Mouse (Mus musculus) CD4-positive, CD25-positive, alpha-beta regulatory T cell, adult 9 weeks (primary cell): Measurements from ENCODE around the gene Vmn1r209. TPM values are rescaled to one million over a fixed set of nuclear protein-coding genes. Genes with fewer than 3 reads are reported as not detected.

Experiments used
- polyA plus RNA-seq: library from polyadenylated mRNA; unstranded; fragments of 100-300 nt; shearing (Covaris generic); gene quantifications from one replicate; pipeline ENCODE4 v1.2.1, GENCODE M21; 2017

Vmn1r209 gene
- not detected for polyA plus RNA-seq

DNA sequence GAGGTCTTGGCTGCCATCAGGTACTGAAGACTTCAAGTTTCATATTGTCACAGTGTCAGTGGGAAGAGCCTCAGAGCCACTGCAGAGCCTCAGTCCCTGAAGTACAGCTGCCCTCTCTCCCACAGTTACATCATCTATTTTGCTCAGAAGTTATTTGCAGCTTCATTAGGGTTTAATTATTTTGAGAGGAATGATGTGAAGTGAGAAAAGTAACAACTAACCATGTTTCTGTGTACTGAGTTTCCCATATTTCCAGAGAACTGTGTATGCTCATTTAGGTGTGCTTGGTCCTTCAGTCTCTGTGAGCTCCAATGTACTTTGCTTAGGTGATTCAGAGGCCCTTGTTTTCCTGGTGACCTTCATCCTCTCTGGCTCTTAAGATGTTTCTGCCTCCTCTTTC lies at the start of gene Vmn1r209:
Gene Vmn1r209, minus strand, starts transcription at position 101 of the 400 bp plus-strand sequence.

DNA sequence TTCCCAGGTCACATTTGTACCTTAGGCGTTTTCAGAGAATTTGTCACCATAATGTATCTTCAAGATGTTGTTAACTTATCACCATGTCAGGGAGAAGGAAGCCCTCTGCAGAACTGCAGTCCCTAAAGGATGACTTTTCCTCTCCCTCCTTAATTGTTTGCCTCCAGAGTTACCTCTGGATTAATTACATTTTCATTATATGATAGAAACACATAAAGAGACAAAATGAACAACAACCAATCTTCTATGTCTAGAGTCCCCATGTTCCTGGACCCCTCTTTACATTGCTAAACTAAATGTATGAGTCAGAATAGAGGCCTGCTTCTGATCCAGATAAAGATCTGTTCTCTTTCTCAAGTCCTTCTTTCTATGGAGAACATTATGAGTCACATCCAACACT lies 48.0 kb upstream of the Vmn1r209 start, which contains the start of gene Vmn1r211:
Gene Vmn1r211, minus strand, starts transcription at position 101 of the 400 bp plus-strand sequence.

DNA sequence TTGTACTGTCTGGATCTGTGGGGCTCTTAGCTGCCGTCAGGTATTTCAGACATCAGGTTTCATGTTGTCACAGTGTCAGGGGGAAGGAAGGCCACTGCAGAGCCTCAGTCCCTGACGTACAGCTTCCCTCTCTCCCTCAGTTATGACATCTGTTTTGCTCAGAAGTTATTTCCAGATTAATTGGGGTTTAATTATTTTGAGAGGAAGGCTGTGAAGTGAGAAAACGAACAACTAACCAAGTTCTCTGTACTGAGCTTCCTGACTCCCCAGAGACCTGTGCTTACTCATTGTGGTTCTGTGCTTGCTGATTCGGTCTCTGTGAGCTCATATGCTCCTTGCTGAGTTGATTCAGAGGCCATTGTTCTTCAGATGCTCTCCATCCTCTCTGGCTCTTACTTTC lies 21.8 kb upstream of the Vmn1r209 start, which contains the start of gene Vmn1r210:
Gene Vmn1r210, minus strand, starts transcription at position 101 of the 400 bp plus-strand sequence.

DNA sequence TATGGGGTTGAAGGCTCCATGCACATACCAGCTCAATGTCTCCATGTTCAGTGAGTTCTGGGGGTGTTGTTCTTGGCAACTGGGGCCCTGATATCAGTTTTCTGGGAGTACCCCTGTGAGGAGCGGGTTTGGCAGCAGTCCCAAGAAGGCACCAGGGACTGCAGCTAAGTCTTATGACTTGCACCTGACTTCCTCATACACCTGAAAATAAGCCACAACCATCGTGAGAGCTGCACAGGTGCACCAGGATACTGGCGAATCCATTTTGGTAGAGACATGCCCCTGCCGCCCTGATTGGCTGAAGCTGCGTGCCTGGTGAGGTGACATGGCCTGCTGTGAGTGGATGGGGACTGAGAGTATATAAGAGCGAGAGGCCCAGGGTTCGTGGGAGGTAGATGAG lies 32.2 kb downstream of the Vmn1r209 start, which contains the start of gene Vmn1r208:
Gene Vmn1r208, minus strand, starts transcription at position 101 of the 400 bp plus-strand sequence.

Other genes starting within 250 kb of the Vmn1r209 start
- gene Vmn1r205, start 216.7 kb downstream of the Vmn1r209 start, polyA plus RNA-seq: not detected
- not detected for gene Vmn1r206, start 185.4 kb downstream of the Vmn1r209 start, polyA plus RNA-seq
- gene Vmn1r207-ps, start 80.1 kb downstream of the Vmn1r209 start, polyA plus RNA-seq: 0.10 TPM
- 0.14 TPM for gene Vmn1r208, start 32.3 kb downstream of the Vmn1r209 start, polyA plus RNA-seq
- gene Vmn1r210, start 21.7 kb upstream of the Vmn1r209 start, polyA plus RNA-seq: 0.09 TPM
- gene Vmn1r211, start 47.9 kb upstream of the Vmn1r209 start, polyA plus RNA-seq: not detected
- not detected for gene Vmn1r212, start 74.5 kb upstream of the Vmn1r209 start, polyA plus RNA-seq
- not detected for gene Vmn1r213, start 198.0 kb upstream of the Vmn1r209 start, polyA plus RNA-seq
- gene Vmn1r214, start 220.7 kb upstream of the Vmn1r209 start, polyA plus RNA-seq: 0.22 TPM